ENCODE assay signal across 46 mouse cellular contexts in the genomic region with DNA sequence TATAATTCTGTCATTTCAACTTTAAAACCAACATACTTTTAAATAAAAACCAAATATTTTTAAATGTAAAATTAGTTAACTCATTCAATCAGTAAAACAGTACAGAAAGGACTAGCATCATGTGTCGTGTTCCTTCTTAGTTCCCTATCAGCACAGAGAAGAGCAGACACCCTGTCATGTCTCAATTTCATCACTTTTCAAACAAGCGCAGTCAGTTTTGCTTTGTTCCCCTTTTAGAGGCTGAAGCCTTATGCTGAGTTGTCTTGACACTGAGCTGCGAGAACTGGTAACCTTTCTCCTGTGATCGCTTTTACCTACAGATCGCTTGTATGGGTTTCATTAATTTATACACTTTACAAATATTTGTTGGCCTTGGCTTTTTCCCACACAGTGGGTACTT. TPM values are rescaled to one million over a fixed set of nuclear protein-coding genes. Genes with fewer than 3 reads are reported as not detected.
"Had no signal": no experiment of that assay in that cellular context is flagged by ENCODE, and none has a peak within 500 bp of the region (broad histone marks: within the 10 kb centered on the region; RNA-seq: fewer than 3 reads in every experiment).

No protein-coding gene starts in this region.

- H3K9ac ChIP-seq: limb, embryonic 12.5 days; limb, embryonic 13.5 days; limb, embryonic 15.5 days; liver, embryonic 12.5 days; liver, embryonic 13.5 days; liver, embryonic 14.5 days; liver, embryonic 15.5 days; liver, postnatal 0 days; lung, embryonic 14.5 days; lung, embryonic 15.5 days; midbrain, embryonic 12.5 days; midbrain, embryonic 13.5 days; midbrain, embryonic 15.5 days had no signal

- H3K36me3 ChIP-seq: limb, embryonic 10.5 days; limb, embryonic 12.5 days; limb, embryonic 13.5 days; limb, embryonic 15.5 days; liver, embryonic 12.5 days; liver, embryonic 13.5 days; liver, embryonic 15.5 days; lung, embryonic 15.5 days; midbrain, embryonic 10.5 days; midbrain, embryonic 12.5 days; midbrain, embryonic 13.5 days; midbrain, embryonic 15.5 days had no signal

- ATAC-seq: liver, embryonic 12.5 days; liver, postnatal 0 days; lung, postnatal 0 days; midbrain, embryonic 13.5 days; midbrain, embryonic 15.5 days; midbrain, embryonic 16.5 days had no signal

- DNase-seq: left cerebral cortex, postnatal 4 days; liver; liver, embryonic 13.5 days; liver, postnatal 0 days; lung, adult 18-20 months; lung, adult 2 months; lung, embryonic 14.5 days; lung, postnatal 10 days; lung, postnatal 14 days; lung, postnatal 36 days; lung, postnatal 4 days; midbrain, embryonic 14.5 days had no signal

- H3K4me1 ChIP-seq: limb, embryonic 10.5 days; limb, embryonic 12.5 days; limb, embryonic 13.5 days; limb, embryonic 15.5 days; liver, embryonic 12.5 days; liver, embryonic 13.5 days; liver, embryonic 15.5 days; lung, embryonic 15.5 days; megakaryocyte, embryonic 14.5 days; midbrain, embryonic 10.5 days; midbrain, embryonic 12.5 days; midbrain, embryonic 13.5 days; midbrain, embryonic 15.5 days had no signal

- H3K27ac ChIP-seq: left cerebral cortex, adult 2 months; limb, embryonic 10.5 days; limb, embryonic 12.5 days; limb, embryonic 13.5 days; limb, embryonic 15.5 days; liver, embryonic 12.5 days; liver, embryonic 13.5 days; liver, embryonic 14.5 days; liver, embryonic 15.5 days; lung, embryonic 15.5 days; macrophage; midbrain, embryonic 10.5 days; midbrain, embryonic 12.5 days; midbrain, embryonic 13.5 days; midbrain, embryonic 15.5 days had no signal

- H3K4me3 ChIP-seq: left cerebral cortex, adult 2 months; limb, embryonic 10.5 days; limb, embryonic 12.5 days; limb, embryonic 13.5 days; limb, embryonic 15.5 days; liver, embryonic 12.5 days; liver, embryonic 13.5 days; liver, embryonic 15.5 days; lung, embryonic 15.5 days; megakaryocyte, embryonic 14.5 days; midbrain, embryonic 10.5 days; midbrain, embryonic 12.5 days; midbrain, embryonic 13.5 days; midbrain, embryonic 15.5 days; myocyte had no signal

- H3K4me2 ChIP-seq: limb, embryonic 12.5 days; limb, embryonic 13.5 days; limb, embryonic 15.5 days; liver, embryonic 11.5 days; liver, embryonic 12.5 days; liver, embryonic 13.5 days; liver, embryonic 15.5 days; lung, embryonic 14.5 days; lung, embryonic 15.5 days; midbrain, embryonic 11.5 days; midbrain, embryonic 12.5 days; midbrain, embryonic 13.5 days; midbrain, embryonic 15.5 days had no signal

- H3K27me3 ChIP-seq: limb, embryonic 12.5 days; limb, embryonic 13.5 days; limb, embryonic 15.5 days; liver, embryonic 12.5 days; liver, embryonic 13.5 days; liver, embryonic 15.5 days; lung, embryonic 15.5 days; megakaryocyte, embryonic 14.5 days; midbrain, embryonic 12.5 days; midbrain, embryonic 13.5 days; midbrain, embryonic 15.5 days had no signal

- H3K9me3 ChIP-seq: limb, embryonic 10.5 days; limb, embryonic 12.5 days; limb, embryonic 13.5 days; limb, embryonic 15.5 days; liver, embryonic 12.5 days; liver, embryonic 13.5 days; liver, embryonic 15.5 days; lung, embryonic 15.5 days; megakaryocyte, embryonic 14.5 days; midbrain, embryonic 10.5 days; midbrain, embryonic 12.5 days; midbrain, embryonic 13.5 days; midbrain, embryonic 15.5 days had no signal

RNA-seq across cellular contexts. Expression of a gene that starts 10.7 kb away (rescaled TPM):
- total RNA-seq: megakaryocyte-erythroid progenitor cell, adult 5-6 weeks; monocyte, adult 5-6 weeks had no signal
- polyA plus RNA-seq: macrophage had no signal

RNA-seq across cellular contexts. Expression of a gene that starts 36.9 kb away (rescaled TPM):
- total RNA-seq: left cerebral cortex, adult 2 months; left cerebral cortex, adult 8-10 months; left cerebral cortex, postnatal 10 days; left cerebral cortex, postnatal 14 days; left cerebral cortex, postnatal 25 days; left cerebral cortex, postnatal 36 days; left cerebral cortex, postnatal 4 days; liver, adult 2 months; megakaryocyte, adult 5-6 weeks; megakaryocyte-erythroid progenitor cell, adult 5-6 weeks; midbrain, postnatal 0 days; monocyte, adult 5-6 weeks had no signal
- polyA plus RNA-seq: limb, embryonic 10.5 days; limb, embryonic 11.5 days; limb, embryonic 12.5 days; limb, embryonic 13.5 days; limb, embryonic 14.5 days; limb, embryonic 15.5 days; liver, adult 2 months; liver, embryonic 11.5 days; liver, embryonic 12.5 days; liver, embryonic 13.5 days; liver, embryonic 14.5 days; liver, embryonic 15.5 days; liver, embryonic 16.5 days; liver, postnatal 0 days; lung, adult 2 months; lung, embryonic 14.5 days; lung, embryonic 15.5 days; lung, embryonic 16.5 days; macrophage; midbrain, embryonic 10.5 days; midbrain, embryonic 11.5 days; midbrain, embryonic 12.5 days; midbrain, embryonic 13.5 days; midbrain, embryonic 14.5 days; midbrain, embryonic 16.5 days; midbrain, postnatal 0 days; myocyte had no signal
